Mouse (Mus musculus) liver, adult 2 months (tissue): ENCODE results near the gene Pdxp. TPM values are rescaled to one million over a fixed set of nuclear protein-coding genes. Genes with fewer than 3 reads are reported as not detected.

ENCODE experiments used
- DNase-seq: peaks from one replicate; pipeline ENCODE4 v3.0.0-alpha.2; 2011; ENCODE audit warnings: low read depth, low spot score; ENCODE audit errors: extremely low read depth
- H3K27ac ChIP-seq: fragments of 200-500 bp; replicated peaks from 2 replicates; pipeline ENCODE4 v1.5.1; 2012; ENCODE audit warnings: low read depth, mild to moderate bottlenecking, control low read depth, inconsistent platforms, low read length; ENCODE audit not compliant: insufficient read depth
- H3K27me3 ChIP-seq: fragments of 200-500 bp; 2 replicates; pipeline ENCODE4 v1.6.1; 2012; ENCODE audit warnings: mild to moderate bottlenecking, moderate library complexity, low read length, inconsistent platforms; ENCODE audit not compliant: control insufficient read depth, insufficient read depth
- H3K36me3 ChIP-seq: fragments of 200-500 bp; 2 replicates; pipeline ENCODE4 v1.6.1; 2012; ENCODE audit warnings: low read length, inconsistent platforms; ENCODE audit not compliant: control insufficient read depth, insufficient read depth
- H3K4me1 ChIP-seq: fragments of 200-500 bp; 2 replicates; pipeline ENCODE4 v1.6.1; 2011; ENCODE audit warnings: low read length; ENCODE audit not compliant: control insufficient read depth, insufficient read depth
- H3K4me3 ChIP-seq: fragments of 200-500 bp; 2 replicates; pipeline ENCODE4 v1.5.1; 2011; ENCODE audit warnings: low read depth, mild to moderate bottlenecking, control low read depth, low read length, moderate library complexity; ENCODE audit not compliant: insufficient read depth
- H3K79me2 ChIP-seq: fragments of 200-500 bp; 2 replicates; pipeline ENCODE4 v1.6.1; 2012; ENCODE audit warnings: inconsistent platforms, mild to moderate bottlenecking, low read length, moderate library complexity; ENCODE audit not compliant: control insufficient read depth, insufficient read depth
- H3K9ac ChIP-seq: fragments of 200-500 bp; 2 replicates; pipeline ENCODE4 v1.6.1; 2012; ENCODE audit warnings: low read depth, mild to moderate bottlenecking, control low read depth, inconsistent platforms, low read length
- CTCF ChIP-seq: fragments of 200-500 bp; IDR thresholded peaks from 2 replicates; pipeline ENCODE4 v1.5.1; 2011; ENCODE audit warnings: low read depth, low read length, control low read depth
- POLR2A ChIP-seq: fragments of 200-500 bp; IDR thresholded peaks from 2 replicates; pipeline ENCODE4 v1.6.1; 2011; ENCODE audit warnings: low read length, control low read depth; ENCODE audit not compliant: insufficient read depth; ENCODE audit errors: extremely low read depth
- WGBS: fragments of 180-500 bp; shearing (Covaris S2); methylation state at CpG from one replicate; pipeline ENCODE4 v1.1.7; 2018; 5-methylcytosine and 5-hydroxymethylcytosine counted together
- polyA plus RNA-seq: library from polyadenylated mRNA; depleted of rRNA; stranded (reverse); fragments of >200 nt; gene quantifications from 2 replicates; pipeline ENCODE4 v1.2.3, GENCODE M21; 2012; rRNA removed
- total RNA-seq: library from RNA; depleted of rRNA; stranded (reverse); fragments of >200 nt; gene quantifications from 2 replicates; pipeline ENCODE4 v1.2.3, GENCODE M21; 2014; rRNA removed

Pdxp gene
- total and polyA plus RNA-seq, 2 experiments, result 0.37 to 0.62 TPM

DNA sequence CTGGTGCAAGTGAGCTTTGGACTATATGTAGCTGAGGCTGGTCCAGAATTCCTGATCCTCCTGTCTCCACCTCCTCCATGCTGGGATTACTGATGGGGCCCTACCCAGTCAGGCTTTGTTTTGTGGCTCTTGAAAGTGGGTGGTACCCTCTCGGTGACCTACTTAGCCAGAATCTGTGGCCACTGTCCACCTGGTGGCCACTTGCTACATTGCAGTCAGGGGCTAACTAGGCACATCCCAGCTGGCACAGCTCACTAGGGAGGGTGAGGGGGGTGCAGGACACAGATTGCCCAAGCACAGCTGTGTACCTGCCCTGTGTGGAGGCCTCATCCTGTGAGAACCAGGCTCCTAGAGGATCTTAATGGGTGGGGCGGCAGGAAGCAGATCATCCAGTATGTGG lies 49.2 kb downstream of the Pdxp start:
- TF ChIP-seq POLR2A (no peak), CTCF (peak; percentile 90)
- no peaks in the 10 kb centered on the region for H3K27me3 ChIP-seq
- H3K4me3 ChIP-seq, result no peak overlapping the region
- H3K36me3 ChIP-seq, result no peaks in the 10 kb centered on the region
- peak; percentile 43 for DNase-seq
- H3K27ac ChIP-seq, result no peak overlapping the region
- no peaks in the 10 kb centered on the region for H3K4me1 ChIP-seq
- no peaks in the 10 kb centered on the region for H3K79me2 ChIP-seq
- WGBS, result 26% methylated on average over 2 of the region's 2 CpGs
- no peak overlapping the region for H3K9ac ChIP-seq

Other genes with a start within 250 kb of the Pdxp start
- gene Elfn2, start 195.1 kb upstream of the Pdxp start, total RNA-seq, result not detected in 2 replicates
- not detected in 2 replicates for gene Elfn2, start 195.1 kb upstream of the Pdxp start, polyA plus RNA-seq
- 0.74 and 1.1 TPM in 2 replicates for gene Mfng, start 140.4 kb upstream of the Pdxp start, total RNA-seq
- 1.2 and 2.3 TPM in 2 replicates for gene Mfng, start 140.4 kb upstream of the Pdxp start, polyA plus RNA-seq
- gene Card10, start 110.9 kb upstream of the Pdxp start, total RNA-seq, result 2.7 and 4.3 TPM in 2 replicates
- 15.0 and 18.7 TPM in 2 replicates for gene Card10, start 110.9 kb upstream of the Pdxp start, polyA plus RNA-seq
- 6.5 and 8.5 TPM in 2 replicates for gene Cdc42ep1, start 71.3 kb upstream of the Pdxp start, total RNA-seq
- 39.7 and 42.7 TPM in 2 replicates for gene Cdc42ep1, start 71.3 kb upstream of the Pdxp start, polyA plus RNA-seq
- gene Lgals2, start 58.4 kb upstream of the Pdxp start, total RNA-seq, result 0.55 TPM in 1 of 2 replicates, not detected in the other
- gene Lgals2, start 58.4 kb upstream of the Pdxp start, polyA plus RNA-seq, result 0.57 TPM in 1 of 2 replicates, not detected in the other
- 4.4 and 6.4 TPM in 2 replicates for gene Gga1, start 36.7 kb upstream of the Pdxp start, total RNA-seq
- gene Gga1, start 36.7 kb upstream of the Pdxp start, polyA plus RNA-seq, result 34.9 and 42.7 TPM in 2 replicates
- not detected in 2 replicates for gene Gm49510, start 14.3 kb upstream of the Pdxp start, total RNA-seq
- gene Gm49510, start 14.3 kb upstream of the Pdxp start, polyA plus RNA-seq, result not detected in 2 replicates
- 0.37 and 2.3 TPM in 2 replicates for gene Sh3bp1, start 14.2 kb upstream of the Pdxp start, total RNA-seq
- gene Sh3bp1, start 14.2 kb upstream of the Pdxp start, polyA plus RNA-seq, result 3.7 and 6.0 TPM in 2 replicates
- 23.2 and 31.6 TPM in 2 replicates for gene Lgals1, start 12.8 kb downstream of the Pdxp start, total RNA-seq
- 25.2 and 26.9 TPM in 2 replicates for gene Lgals1, start 12.8 kb downstream of the Pdxp start, polyA plus RNA-seq
- 4.0 and 5.3 TPM in 2 replicates for gene Nol12, start 21.0 kb downstream of the Pdxp start, total RNA-seq
- gene Nol12, start 21.0 kb downstream of the Pdxp start, polyA plus RNA-seq, result 10.3 and 13.1 TPM in 2 replicates
- 11.9 and 14.3 TPM in 2 replicates for gene Triobp, start 33.8 kb downstream of the Pdxp start, total RNA-seq
- gene Triobp, start 33.8 kb downstream of the Pdxp start, polyA plus RNA-seq, result 19.9 and 24.3 TPM in 2 replicates
- gene H1f0, start 114.5 kb downstream of the Pdxp start, total RNA-seq, result 64.2 and 82.1 TPM in 2 replicates
- 68.0 and 79.0 TPM in 2 replicates for gene H1f0, start 114.5 kb downstream of the Pdxp start, polyA plus RNA-seq
- gene Galr3, start 128.0 kb downstream of the Pdxp start, total RNA-seq, result not detected in 2 replicates
- gene Galr3, start 128.0 kb downstream of the Pdxp start, polyA plus RNA-seq, result 0.09 TPM in 1 of 2 replicates, not detected in the other
- gene Ankrd54, start 149.0 kb downstream of the Pdxp start, total RNA-seq, result 5.1 and 6.4 TPM in 2 replicates
- 22.5 and 27.1 TPM in 2 replicates for gene Ankrd54, start 149.0 kb downstream of the Pdxp start, polyA plus RNA-seq
- 82.1 and 94.2 TPM in 2 replicates for gene Eif3l, start 161.3 kb downstream of the Pdxp start, total RNA-seq
- 98.3 and 103 TPM in 2 replicates for gene Eif3l, start 161.3 kb downstream of the Pdxp start, polyA plus RNA-seq
- 3.0 and 3.3 TPM in 2 replicates for gene Micall1, start 195.0 kb downstream of the Pdxp start, total RNA-seq
- 6.2 and 8.9 TPM in 2 replicates for gene Micall1, start 195.0 kb downstream of the Pdxp start, polyA plus RNA-seq
- gene Polr2f, start 227.1 kb downstream of the Pdxp start, total RNA-seq, result 29.2 and 36.0 TPM in 2 replicates
- gene Polr2f, start 227.1 kb downstream of the Pdxp start, polyA plus RNA-seq, result 29.9 and 33.8 TPM in 2 replicates
- 0.65 and 0.67 TPM in 2 replicates for gene 1700088E04Rik, start 227.3 kb downstream of the Pdxp start, total RNA-seq
- 0.25 and 0.65 TPM in 2 replicates for gene 1700088E04Rik, start 227.3 kb downstream of the Pdxp start, polyA plus RNA-seq